Mouse (Mus musculus): ENCODE results near the gene Ppp1r14d.

DNA sequence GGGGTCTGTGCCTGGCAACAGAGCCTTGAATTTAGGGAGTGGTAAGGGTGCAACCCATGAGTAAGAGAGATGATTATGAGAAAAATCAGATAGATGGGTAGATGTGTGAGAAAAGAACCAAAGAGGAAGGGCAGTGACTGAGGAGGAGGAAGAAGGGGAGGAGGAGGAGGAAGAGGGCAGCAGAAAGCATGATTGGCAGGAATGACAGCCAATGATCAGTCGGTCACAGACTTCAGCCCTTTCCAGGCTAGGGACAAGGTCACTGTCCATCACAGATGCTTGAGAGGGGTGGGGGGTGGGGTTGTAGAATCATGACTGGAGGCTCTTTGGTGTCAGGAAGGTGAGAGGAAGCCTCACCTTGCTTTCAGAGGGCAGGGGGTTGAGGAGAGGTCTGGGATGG is 30.8 kb upstream of the Ppp1r14d start:
- TF ChIP-seq CHD2 (IDR thresholded peaks at IDR 0.05; ENCODE audit: low read depth, low read length) (no peak), ZNF384 (IDR thresholded peaks at IDR 0.05; ENCODE audit: low read depth, low read length) (no peak), ZC3H11A (IDR thresholded peaks at IDR 0.05; ENCODE audit: borderline replicate concordance, low read depth, low read length) (no peak), MAFK (IDR thresholded peaks at IDR 0.05; ENCODE audit: insufficient read depth, low read depth, low read length) (no peak), HCFC1 (IDR thresholded peaks at IDR 0.05; ENCODE audit: borderline replicate concordance, insufficient read depth, low read length) (no peak)
